Mouse (Mus musculus): ENCODE results near the gene Ror1. TPM values are rescaled to one million over a fixed set of nuclear protein-coding genes. Genes with fewer than 3 reads are reported as not detected.

Gene Ror1
- total RNA-seq, 2 experiments from 2014 or later, result 7.7 to 9.7 TPM

DNA sequence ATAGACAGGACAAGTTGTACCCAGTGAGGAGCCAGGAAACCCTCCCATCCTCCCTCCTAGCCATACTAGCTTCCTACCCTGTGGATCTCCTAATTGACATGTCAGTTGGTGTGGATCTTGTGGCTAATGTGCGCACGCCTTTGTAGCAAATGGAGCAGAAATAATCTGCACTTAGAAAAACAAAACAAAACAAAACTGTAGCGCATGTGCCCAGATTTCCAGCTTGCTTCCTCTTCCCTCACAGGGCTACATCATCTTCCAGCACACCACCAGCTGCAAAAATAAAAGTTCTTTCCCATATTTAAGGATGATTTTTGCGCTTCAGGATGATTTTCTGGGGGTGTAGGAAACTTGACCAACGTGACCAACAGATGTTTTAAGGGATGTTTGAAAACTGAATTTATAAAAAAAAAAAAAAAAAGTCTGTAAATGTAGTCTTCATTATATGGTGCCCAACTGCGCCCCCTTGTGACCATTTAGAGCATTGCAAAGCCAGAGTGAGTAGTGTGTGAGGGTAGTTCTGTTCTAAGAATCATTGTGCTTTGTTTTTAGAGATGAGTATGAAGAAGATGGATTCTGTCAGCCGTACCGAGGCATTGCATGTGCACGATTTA, 311.8 kb downstream of the Ror1 start:
- peak; percentile 49 for DNase-seq (ENCODE audit: low spot score)
- intact Hi-C loops (cut with DNase I), result loop anchor here (1.0 to 5.0 kb wide), 5 partner anchors 130 to 460 kb away; no protein-coding TSS in a partner anchor

DNA sequence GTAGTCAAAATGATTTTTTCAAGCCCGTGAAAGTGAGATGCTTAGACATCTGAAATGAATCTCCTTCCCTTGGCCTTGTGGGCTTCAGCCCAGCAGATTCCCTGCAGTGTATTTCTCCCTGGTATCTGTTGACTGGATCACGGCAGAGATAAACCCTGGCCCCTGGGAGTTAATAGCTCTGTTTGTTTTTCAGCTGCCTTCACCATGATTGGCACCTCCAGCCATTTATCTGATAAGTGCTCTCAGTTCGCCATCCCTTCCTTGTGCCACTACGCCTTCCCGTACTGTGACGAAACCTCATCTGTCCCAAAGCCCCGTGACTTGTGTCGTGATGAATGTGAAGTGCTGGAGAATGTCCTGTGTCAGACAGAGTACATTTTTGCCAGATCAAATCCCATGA, 313.9 kb downstream of the Ror1 start:
- intact Hi-C loops (cut with DNase I), result loop anchor here (5.0 kb wide), 3 partner anchors 128 to 462 kb away; no protein-coding TSS in a partner anchor
- DNase-seq (ENCODE audit: low spot score), result no peak

DNA sequence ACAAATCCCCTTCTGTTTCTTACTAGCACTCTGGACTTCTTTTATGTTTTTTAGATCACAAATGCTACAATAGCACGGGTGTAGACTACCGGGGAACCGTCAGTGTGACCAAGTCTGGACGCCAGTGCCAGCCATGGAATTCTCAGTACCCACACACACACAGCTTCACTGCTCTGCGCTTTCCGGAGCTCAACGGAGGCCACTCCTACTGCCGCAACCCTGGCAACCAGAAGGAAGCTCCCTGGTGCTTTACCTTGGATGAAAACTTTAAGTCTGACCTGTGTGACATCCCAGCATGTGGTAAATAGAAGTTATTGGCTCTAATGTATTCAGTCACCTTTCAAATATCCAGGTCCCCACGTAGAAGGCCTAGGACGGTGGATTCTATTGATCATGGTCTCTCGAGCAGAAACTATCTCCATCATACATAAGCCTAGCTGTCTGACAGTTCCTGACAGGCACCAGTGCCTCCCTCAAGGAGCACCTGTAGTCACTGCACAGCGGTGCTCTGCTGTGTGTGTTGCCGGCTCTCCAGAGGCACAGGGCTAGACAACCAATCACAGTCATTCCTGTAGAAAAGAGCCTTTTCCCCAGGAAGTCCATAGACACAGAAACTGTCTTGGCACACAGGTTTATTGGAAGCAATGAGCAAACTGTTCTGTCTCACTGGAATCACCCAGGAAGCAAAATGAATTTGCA, 316.4 kb downstream of the Ror1 start:
- intact Hi-C loops (cut with DNase I), result no loop called here

DNA sequence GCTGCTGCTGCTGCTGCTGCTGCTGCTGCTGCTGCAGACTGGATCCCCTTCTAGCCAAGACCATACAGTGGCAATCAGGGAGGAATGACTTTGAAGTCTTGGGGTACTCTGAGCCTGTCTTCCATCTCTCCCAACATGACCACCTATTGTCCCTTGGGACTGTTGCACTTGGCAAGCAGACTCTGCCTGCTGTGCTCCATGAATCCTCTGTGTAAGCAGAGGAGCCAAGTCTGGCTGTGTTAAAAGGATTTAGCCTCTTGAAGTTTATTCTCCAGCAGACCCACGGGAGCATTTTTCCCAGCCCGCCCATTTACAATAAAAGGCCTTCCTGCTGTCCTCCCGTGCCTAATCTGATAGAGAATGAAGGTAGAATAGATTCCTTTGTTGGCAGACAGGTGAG, 327.2 kb downstream of the Ror1 start:
- intact Hi-C loops (cut with DNase I), result no loop called here
- no peak for DNase-seq (ENCODE audit: low spot score)

More for the DNA sequence above, 316.4 kb downstream of the Ror1 start:
- DNase-seq (ENCODE audit: low spot score), result no peak

DNA sequence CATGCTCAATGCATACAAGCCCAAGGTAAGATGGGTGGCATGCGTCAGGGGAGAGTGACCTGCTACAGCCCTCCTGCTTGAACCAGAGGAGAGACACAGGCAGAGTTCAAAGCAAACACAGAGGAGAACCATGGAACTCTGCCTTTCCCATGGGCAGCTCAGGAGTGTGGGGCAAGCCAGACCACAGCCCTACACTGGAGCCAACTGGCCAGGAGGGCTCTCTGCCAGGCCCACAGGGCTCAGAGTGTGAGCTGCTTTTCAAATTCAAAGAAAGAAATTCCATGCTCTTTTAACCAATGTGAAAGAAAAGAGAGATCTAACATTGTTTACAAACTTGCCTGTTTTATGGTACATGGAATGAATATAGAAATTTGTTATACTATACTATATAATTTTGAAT, 330.5 kb downstream of the Ror1 start:
- no peak for DNase-seq (ENCODE audit: low spot score)
- intact Hi-C loops (cut with DNase I), result no loop called here

DNA sequence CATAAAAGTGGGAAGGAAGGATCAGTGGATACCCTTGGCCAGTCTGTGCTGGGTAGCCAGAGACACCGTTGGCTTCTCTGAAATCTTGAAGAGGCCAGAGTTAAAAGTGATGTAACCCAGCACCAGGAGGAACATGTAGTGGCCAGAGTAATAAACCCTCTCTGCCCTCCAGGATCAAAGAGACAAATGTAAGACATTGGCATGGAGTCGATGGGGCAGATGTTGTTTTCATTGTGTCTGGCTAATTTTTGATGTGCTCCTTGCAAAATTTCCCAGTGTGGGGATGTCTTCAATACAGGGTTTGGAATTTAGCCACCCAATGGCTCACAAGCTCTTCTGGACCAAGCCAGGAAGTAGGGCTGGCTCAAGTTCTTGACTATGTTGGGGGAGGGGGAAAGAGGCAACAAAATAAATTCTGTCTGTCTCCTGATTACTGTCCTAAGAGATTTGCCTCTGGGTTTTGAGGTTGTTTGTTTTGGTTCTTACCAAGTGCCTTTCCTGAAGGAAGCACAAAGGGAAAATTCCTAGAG, 333.8 kb downstream of the Ror1 start:
- no peak for DNase-seq (ENCODE audit: low spot score)
- intact Hi-C loops (cut with DNase I), result no loop called here

DNA sequence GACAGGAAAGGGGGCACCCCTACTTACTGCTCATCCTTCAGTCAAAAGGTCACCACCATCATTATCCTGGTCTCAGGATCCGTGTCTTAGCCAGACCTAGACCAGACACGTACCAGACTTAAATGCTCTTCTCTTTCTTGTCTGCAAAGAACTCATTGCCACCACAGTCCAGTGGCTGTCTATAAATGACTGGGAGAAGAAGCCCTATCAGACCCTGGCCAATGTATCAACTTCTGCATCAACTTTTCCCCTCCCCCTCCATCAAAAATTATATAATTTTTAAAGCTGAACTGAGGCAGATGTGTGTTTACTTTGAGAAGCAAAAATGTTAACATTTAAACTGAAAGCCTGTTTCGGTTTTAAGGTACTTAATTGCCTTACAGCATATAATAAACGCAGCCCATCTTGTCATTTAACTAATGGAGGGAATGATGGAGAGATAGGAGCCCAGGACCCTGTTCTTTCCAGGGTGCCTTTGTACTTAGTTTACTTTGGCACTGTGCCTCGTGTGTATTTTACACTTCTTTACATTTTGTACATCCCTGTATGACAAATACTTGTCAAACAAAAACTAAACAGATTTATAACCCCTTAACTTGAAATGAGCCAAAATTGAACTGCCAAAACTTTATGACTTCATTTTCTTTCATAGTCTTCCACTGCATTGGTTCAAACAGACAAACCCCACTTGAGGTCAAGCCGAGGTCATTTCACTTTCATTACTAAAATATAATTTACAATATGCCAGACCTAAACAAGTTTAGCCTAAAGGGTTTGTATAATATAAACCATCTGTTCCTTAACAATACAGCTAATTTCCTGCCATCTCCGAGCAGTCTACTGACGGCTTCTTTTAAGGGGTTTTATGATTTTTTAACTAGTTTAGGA, 339.9 kb downstream of the Ror1 start:
- intact Hi-C loops (cut with DNase I), result no loop called here
- DNase-seq (ENCODE audit: low spot score), result no peak

DNA sequence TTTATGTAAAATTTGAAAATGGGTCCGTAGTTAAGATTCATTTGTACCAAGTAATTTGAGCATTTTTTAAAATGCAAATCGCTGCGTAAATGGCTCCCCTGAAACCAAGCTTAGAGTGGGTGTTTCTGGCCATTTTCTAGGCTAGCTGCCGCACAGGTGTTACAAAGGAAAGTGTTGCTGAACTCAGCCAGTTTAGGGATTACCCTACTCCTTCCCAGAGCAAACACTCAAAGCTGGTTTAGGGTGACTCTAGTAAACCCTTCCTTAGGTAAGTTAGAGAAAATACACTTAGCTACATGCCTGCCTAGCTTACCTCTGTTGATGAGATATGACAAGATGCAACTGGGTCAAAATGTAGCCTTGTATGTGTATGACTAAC, 340.6 kb downstream of the Ror1 start:
- no peak for DNase-seq (ENCODE audit: low spot score)
- intact Hi-C loops (cut with DNase I), result no loop called here

DNA sequence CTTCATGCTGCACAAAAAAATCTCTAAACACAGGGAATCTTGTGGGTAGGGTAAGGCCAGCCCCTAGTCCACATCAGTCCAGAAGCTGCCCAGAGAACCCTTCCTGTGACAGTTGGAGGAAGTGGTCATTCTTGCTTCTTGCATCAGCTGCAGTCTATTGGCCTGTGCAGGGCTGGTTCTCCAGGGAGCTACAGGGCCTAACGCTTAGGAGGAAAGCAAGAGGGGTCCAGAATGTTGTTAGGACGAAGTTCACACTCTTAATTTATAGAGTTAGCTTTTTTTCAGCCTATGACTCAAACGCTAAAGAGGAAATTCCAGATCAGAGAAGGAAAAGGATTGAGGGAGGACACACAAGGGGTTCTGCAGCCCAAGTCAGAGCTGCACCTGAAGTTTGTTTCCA, 351.3 kb downstream of the Ror1 start:
- intact Hi-C loops (cut with DNase I), result no loop called here

DNA sequence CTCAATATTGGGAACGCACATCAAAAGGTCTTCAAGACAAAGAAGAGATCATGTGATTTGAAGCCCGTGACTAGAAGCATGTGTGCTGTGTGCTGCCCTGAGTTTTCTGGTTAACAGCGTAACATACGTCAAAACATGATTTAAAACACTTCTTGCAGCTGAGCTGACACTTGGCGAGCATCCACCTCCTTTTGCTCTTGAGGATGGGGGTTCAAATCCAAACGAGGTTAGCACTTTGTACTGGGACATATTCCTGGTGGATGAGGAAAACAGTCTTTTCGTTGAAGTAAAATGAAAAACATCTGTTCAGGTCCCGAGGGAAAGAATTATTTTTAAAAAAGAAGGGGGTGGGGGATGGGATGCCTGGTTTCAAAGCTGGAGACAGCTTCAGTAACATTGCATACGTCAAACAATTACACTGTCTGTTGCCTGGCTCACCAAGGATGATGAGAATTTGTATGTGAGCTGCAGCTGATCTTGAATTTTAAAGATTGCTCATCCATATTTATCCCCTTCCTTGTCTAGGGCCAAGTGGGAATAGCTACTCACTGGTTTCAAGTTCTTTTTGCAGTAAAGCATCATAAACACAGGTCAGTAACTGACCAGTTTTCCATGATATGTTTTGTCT, 367.0 kb downstream of the Ror1 start:
- DNase-seq (ENCODE audit: low spot score), result no peak
- intact Hi-C loops (cut with DNase I), result no loop called here

More for the DNA sequence above, 351.3 kb downstream of the Ror1 start:
- no peak for DNase-seq (ENCODE audit: low spot score)

DNA sequence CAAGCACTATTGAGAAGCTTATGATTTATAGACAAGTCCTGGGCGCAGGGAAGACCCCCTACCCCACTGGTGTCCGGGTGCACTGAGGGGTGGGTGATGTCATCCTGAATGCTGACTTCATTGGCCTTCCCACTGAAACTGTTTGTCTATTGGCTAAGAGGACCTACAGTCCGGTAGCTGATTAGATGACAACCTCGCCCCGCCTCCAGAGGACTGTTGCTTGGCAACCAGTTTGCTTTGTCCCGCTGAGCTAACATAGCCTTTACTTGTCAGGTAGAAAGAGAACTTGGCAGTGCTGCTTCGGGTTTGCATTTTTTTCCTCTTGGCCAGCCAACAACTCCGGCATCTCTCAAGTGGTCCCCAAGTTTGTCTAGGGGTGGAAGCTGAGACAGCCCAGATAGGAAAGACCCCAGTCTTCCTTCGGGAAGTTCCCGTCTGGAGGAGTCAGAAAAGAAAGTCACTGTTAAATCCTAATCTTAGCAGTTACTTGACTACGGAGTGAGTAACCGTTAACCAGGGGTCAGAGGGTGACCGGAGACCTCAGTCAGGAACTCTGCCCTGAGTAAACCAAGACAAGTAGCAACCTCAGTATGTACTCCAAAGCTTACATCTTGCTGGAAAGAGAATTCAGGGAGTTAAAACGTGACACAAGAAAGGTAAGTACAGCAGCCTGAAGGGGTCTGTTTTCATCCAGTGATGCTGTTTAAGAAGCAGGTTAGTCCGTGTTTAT, 383.2 kb downstream of the Ror1 start, which contains the start of gene Ube2u:
Ube2u (plus strand) TSS at position 258 of the 730 bp plus-strand sequence.
- peak; percentile 26 for DNase-seq (ENCODE audit: low spot score)
- intact Hi-C loops (cut with DNase I), result no loop called here

DNA sequence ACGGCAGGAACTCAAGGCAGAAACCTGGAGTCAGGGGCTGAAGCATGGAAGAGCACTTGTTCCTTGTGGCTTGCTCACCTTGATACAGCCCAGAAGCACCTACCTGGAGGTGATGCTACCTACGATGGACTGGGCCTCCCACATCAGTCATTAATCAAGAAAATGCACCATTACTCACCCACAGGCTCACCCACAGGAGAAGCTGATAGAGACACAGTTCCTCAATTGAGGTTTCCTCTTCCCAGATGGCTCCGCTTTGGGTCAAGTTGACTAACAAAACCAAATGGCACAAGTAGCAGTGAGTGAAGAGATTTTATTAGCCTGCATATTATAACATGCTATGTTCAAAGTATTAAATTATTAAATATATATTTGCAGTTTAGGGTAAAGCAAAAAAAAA, 392.9 kb downstream of the Ror1 start:
- intact Hi-C loops (cut with DNase I), result no loop called here
- no peak for DNase-seq (ENCODE audit: low spot score)

Other genes starting within 250 kb of the Ror1 start
- gene Pgm1, start 166.4 kb upstream of the Ror1 start, total RNA-seq (2021), result 100 to 1,000 TPM; 235 to 244 TPM
- gene Itgb3bp, start 166.0 kb upstream of the Ror1 start, total RNA-seq (2021), result 1 to 10 TPM; 6.1 to 6.6 TPM